In genomic region chr13:13835180-13835579, GRCm38 (mm10) we compare ENCODE assay signal across 9 mouse cellular contexts. TPM values are rescaled to one million over a fixed set of nuclear protein-coding genes. Genes with fewer than 3 reads are reported as not detected.
DNase-seq lines count a peak whose midpoint lies in the region; ATAC-seq and TF ChIP-seq lines count a peak whose summit lies in the region.
"Had no signal": no experiment of that assay in that cellular context is flagged by ENCODE, and none has a peak within 500 bp of the region (broad histone marks: within the 10 kb centered on the region; RNA-seq: fewer than 3 reads in every experiment).

No protein-coding gene starts in this region.

- no peak overlapping the region for H3K4me3 ChIP-seq in hindbrain, postnatal 0 days (ENCODE audit: low read length)
- H3K4me3 ChIP-seq in hindbrain, embryonic 13.5 days, result no peak overlapping the region
- no peak overlapping the region for H3K4me3 ChIP-seq in bone marrow, adult 2 months (replicated peaks; ENCODE audit: control insufficient read depth, low read depth, low read length)
- no peak overlapping the region for H3K4me3 ChIP-seq in olfactory bulb, adult 2 months (ENCODE audit: insufficient read depth, low read depth, low read length)
- H3K4me3 ChIP-seq: neural tube, embryonic 12.5 days had no signal

- H3K9ac ChIP-seq in hindbrain, postnatal 0 days (replicated peaks; ENCODE audit: low read length), result no peak overlapping the region
- no peak overlapping the region for H3K9ac ChIP-seq in hindbrain, embryonic 13.5 days
- H3K9ac ChIP-seq: neural tube, embryonic 12.5 days had no signal

- WGBS in hindbrain, postnatal 0 days, result 62% methylated on average over 2 of the region's 2 CpGs
- WGBS in hindbrain, embryonic 13.5 days, result 67% methylated on average over 2 of the region's 2 CpGs
- 41% methylated on average over 2 of the region's 2 CpGs for WGBS in bone marrow, adult 2 months
- WGBS in olfactory bulb, adult 2 months, result 63% methylated on average over 2 of the region's 2 CpGs

- TF ChIP-seq CTCF in hindbrain, postnatal 0 days (IDR thresholded peaks at IDR 0.05; ENCODE audit: low read depth), result peak; percentile 42
- TF ChIP-seq CTCF in bone marrow, adult 2 months (IDR thresholded peaks at IDR 0.05; ENCODE audit: control insufficient read depth, insufficient read depth, low read length), result 0 out of 2 replicates have a peak, but pooled peaks have one; percentile 23
- TF ChIP-seq CTCF in olfactory bulb, adult 2 months (IDR thresholded peaks at IDR 0.05; ENCODE audit: insufficient read depth, low read depth, low read length), result no peak

- no peak for DNase-seq in hindbrain, postnatal 0 days (ENCODE audit: low spot score)
- peak; percentile 23 to 38 for DNase-seq in CD8-positive naive resting alpha-beta T cell, adult 2 months (ENCODE audit: low read depth in 2 of 2, low spot score in 2 of 2)
- DNase-seq in urinary bladder, postnatal 25 days (ENCODE audit: low spot score), result no peak
- no peak for DNase-seq in cerebellum, adult 11 months
- DNase-seq in layer of hippocampus, adult 18-20 months (ENCODE audit: low spot score in 2 of 2), result no peak

- no peak for ATAC-seq in hindbrain, postnatal 0 days
- no peak for ATAC-seq in hindbrain, embryonic 13.5 days (ENCODE audit: low FRiP score)

- H3K9me3 ChIP-seq in hindbrain, postnatal 0 days (ENCODE audit: low read length), result no peaks in the 10 kb centered on the region
- H3K9me3 ChIP-seq in hindbrain, embryonic 13.5 days, result peaks cover 25% of the 10 kb centered on the region

- H3K27me3 ChIP-seq in hindbrain, postnatal 0 days (ENCODE audit: insufficient read depth, low read length), result no peaks in the 10 kb centered on the region
- no peaks in the 10 kb centered on the region for H3K27me3 ChIP-seq in hindbrain, embryonic 13.5 days
- H3K27me3 ChIP-seq: neural tube, embryonic 12.5 days had no signal

- no peak for TF ChIP-seq POLR2A in bone marrow, adult 2 months (IDR thresholded peaks at IDR 0.05; ENCODE audit: borderline replicate concordance, control insufficient read depth, low read depth, low read length)
- no peak for TF ChIP-seq POLR2A in olfactory bulb, adult 2 months (IDR thresholded peaks at IDR 0.05; ENCODE audit: insufficient read depth, low read depth, low read length)

- H3K36me3 ChIP-seq in hindbrain, postnatal 0 days (ENCODE audit: insufficient read depth, low read length), result no peaks in the 10 kb centered on the region
- peaks cover 4% of the 10 kb centered on the region; the same call in 1 of the 2 replicates for H3K36me3 ChIP-seq in hindbrain, embryonic 13.5 days
- H3K36me3 ChIP-seq: neural tube, embryonic 12.5 days had no signal

- H3K4me2 ChIP-seq in hindbrain, postnatal 0 days (ENCODE audit: low read depth, low read length), result no peak overlapping the region
- H3K4me2 ChIP-seq in hindbrain, embryonic 13.5 days, result no peak overlapping the region
- H3K4me2 ChIP-seq: neural tube, embryonic 12.5 days had no signal

- H3K4me1 ChIP-seq in hindbrain, postnatal 0 days (ENCODE audit: insufficient read depth, low read length), result no peaks in the 10 kb centered on the region
- H3K4me1 ChIP-seq in hindbrain, embryonic 13.5 days (replicated peaks), result 0 out of 2 replicates have a peak, but pooled peaks cover 5% of the 10 kb centered on the region
- H3K4me1 ChIP-seq in bone marrow, adult 2 months (ENCODE audit: control insufficient read depth, insufficient read depth, low read length), result no peaks in the 10 kb centered on the region
- H3K4me1 ChIP-seq in olfactory bulb, adult 2 months (ENCODE audit: control insufficient read depth, insufficient read depth, low read length), result peaks cover 10% of the 10 kb centered on the region; the same call in 1 of the 2 replicates
- H3K4me1 ChIP-seq: neural tube, embryonic 12.5 days had no signal

- H3K27ac ChIP-seq in hindbrain, postnatal 0 days, result no peak overlapping the region
- H3K27ac ChIP-seq in hindbrain, embryonic 13.5 days, result no peak overlapping the region
- no peak overlapping the region for H3K27ac ChIP-seq in bone marrow, adult 2 months (ENCODE audit: control insufficient read depth, insufficient read depth, low read depth, low read length, poor library complexity)
- H3K27ac ChIP-seq in olfactory bulb, adult 2 months (ENCODE audit: insufficient read depth, low read depth, low read length), result peak overlapping the region; percentile 50; the same call in 1 of the 2 replicates
- H3K27ac ChIP-seq: neural tube, embryonic 12.5 days had no signal

RNA-seq across cellular contexts. Expression of gene Gng4, which starts 51.3 kb away (rescaled TPM):
- 137 and 142 TPM in 2 replicates for total RNA-seq in hindbrain, postnatal 0 days (2014; rRNA removed)
- polyA plus RNA-seq in hindbrain, postnatal 0 days (2015; fragmentation: Nextera tagmentation; extraction: Ambion mirVana), result 97.5 and 115 TPM in 2 replicates
- 22.2 and 27.1 TPM in 2 replicates for polyA plus RNA-seq in hindbrain, embryonic 13.5 days (2015; fragmentation: Nextera tagmentation; extraction: Ambion mirVana)
- 0.31 TPM in 1 of 2 replicates, not detected in the other for polyA plus RNA-seq in bone marrow, adult 2 months (2011; ENCODE audit: insufficient read depth, insufficient read length, low replicate concordance, missing spikeins)
- polyA plus RNA-seq in olfactory bulb, adult 2 months (2012; ENCODE audit: insufficient read depth, insufficient read length, low replicate concordance, missing spikeins), result 369 and 482 TPM in 2 replicates
- 10 to 100 TPM; 20.3 to 21.5 TPM for total RNA-seq in layer of hippocampus, adult 18-20 months (2021)

Comparison
In these comparisons a context has a peak if more than half of its experiments do, and no peak if none do; other contexts are left out.
1. DNase-seq: peak in CD8-positive naive resting alpha-beta T cell, adult 2 months (2 of 2); none in hindbrain, postnatal 0 days (single experiment), urinary bladder, postnatal 25 days (single experiment), cerebellum, adult 11 months (single experiment) and layer of hippocampus, adult 18-20 months (0 of 2).
2. RNA of gene Gng4, which starts 51.3 kb away (polyA plus RNA-seq): 369 to 482 TPM in olfactory bulb, adult 2 months, 97.5 to 115 TPM in hindbrain, postnatal 0 days and 22.2 to 27.1 TPM in hindbrain, embryonic 13.5 days; 0.31 TPM in bone marrow, adult 2 months; every median in the first group is over 10 times any median in the second.